Mouse (Mus musculus) urinary bladder, adult 2 months (tissue): ENCODE results near the gene Phex. TPM values are rescaled to one million over a fixed set of nuclear protein-coding genes. Genes with fewer than 3 reads are reported as not detected.

Source experiments
- DNase-seq: peaks from one replicate; pipeline ENCODE4 v3.0.0; 2022; ENCODE audit warnings: low spot score
- polyA plus RNA-seq: library from polyadenylated mRNA; depleted of rRNA; stranded (reverse); fragments of >200 nt; gene quantifications from 2 replicates; pipeline ENCODE4 v1.2.3, GENCODE M21; 2012; rRNA removed

Phex gene
- polyA plus RNA-seq, 1 experiment, result 0.04 TPM

DNA sequence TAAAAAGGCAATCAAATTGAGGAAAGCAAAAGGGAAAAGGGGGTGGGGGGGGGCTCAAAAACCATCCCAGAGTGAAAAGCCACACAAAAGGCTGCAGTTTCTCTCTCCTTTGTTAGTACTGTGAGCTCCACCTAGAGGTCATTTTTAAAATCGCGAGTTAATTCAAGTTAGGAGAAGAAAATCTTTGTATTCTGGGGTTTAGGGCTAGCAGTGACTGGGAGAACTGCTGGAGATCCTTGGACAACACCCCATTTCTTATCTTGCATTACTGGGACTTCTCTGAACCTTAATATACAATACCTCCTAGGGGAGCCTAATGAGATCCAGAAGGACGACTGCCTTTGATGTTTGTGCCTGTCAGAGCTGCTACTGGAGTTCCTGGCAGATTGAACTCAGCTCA is 107.7 kb downstream of the Phex start:
- DNase-seq, result no peak

DNA sequence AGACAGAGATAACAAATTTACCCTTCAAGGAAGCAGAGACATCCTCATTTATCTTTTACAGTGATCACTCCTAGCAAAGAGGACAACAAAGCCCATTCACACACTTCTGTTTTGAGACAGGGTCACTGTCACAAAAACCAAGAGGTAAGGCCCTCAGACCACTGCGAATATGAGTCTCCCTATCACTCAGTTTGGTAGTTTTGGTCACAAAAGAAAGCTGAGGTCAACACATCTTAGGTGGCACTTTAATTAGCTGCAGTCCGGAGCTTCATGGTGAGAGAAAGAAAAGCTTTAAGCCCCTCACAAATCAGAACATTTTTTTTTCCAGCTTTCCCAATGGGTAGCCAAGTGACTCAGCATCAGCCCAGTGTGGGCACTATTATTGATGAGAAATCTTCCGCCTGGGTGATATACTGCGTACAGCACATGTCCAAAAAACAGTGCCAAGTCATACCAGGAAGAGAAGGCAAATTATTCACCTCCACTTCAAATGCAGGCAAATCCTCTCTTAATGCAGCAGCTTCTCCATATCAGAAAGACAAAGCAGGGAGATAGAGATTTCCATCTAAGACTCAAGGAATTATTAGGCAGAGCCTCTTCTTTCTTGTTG is 108.2 kb downstream of the Phex start:
- DNase-seq, result no peak

DNA sequence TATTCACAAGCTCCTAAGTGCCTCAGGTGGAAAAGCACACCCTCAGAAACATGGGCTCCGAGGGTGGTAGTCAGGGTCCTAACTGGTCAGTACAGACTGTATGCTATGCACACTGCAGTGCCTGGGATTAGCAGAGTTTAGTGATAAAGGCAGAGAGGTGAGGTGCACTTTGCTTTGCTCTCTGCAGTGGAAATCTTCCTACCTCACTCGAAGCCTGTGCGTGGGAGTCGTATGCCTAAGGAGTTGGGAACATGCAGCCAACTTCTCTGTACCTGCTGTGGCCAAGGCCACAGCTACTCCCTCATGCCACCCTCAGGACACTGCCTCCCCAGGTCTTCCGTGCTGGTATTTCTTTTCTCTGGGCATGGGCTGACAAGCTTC is 109.3 kb downstream of the Phex start:
- no peak for DNase-seq

DNA sequence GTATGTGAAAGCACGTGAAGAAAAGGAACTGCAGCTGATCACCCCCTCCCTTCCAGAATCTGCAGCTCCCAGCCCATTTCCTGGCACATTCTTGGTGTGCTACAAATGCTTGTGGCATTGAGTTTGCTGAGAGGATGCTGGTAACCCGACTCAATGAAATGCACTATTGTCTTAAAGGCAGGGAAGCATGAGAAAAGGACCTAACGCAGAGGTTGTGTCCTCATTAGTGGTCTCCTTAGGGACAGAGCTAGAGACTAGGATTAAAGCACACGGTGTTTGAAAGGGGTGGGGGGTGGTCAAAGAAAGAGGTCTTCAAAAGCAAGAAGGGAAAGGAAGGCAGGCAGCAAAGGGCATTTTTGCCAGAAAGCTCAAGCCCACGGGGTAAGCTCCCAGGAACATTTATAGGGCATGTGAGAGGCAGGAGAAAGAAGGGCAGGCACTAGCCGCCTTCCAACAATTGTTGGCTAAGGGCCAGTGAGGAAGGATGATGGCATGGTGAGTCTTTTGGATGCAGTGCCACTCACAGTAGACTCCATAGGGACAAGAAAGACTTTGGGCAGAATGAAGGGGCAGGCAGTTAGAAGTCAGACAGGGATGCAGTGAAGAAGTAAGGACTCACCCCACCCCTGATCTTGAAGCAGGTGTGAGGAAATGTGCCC is 109.8 kb downstream of the Phex start:
- no peak for DNase-seq

DNA sequence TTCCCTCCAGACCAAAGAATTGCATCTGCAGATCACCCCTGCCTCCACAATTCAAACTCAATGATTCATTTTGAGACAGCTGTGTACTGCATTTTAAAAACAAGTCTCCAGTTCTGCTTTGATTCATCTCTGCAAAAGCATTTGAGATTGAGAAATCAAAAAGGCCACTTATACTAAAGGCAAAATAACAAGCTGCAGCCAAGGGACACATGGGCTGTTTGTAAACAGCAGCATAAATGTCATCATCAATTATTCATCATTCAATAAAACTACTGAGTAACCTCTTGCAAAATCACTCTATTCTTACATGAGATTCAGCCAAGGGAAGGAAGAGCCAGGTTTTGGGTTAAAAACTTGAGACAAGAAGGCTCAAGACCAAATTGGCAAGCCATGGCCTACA is 122.7 kb downstream of the Phex start:
- no peak for DNase-seq

DNA sequence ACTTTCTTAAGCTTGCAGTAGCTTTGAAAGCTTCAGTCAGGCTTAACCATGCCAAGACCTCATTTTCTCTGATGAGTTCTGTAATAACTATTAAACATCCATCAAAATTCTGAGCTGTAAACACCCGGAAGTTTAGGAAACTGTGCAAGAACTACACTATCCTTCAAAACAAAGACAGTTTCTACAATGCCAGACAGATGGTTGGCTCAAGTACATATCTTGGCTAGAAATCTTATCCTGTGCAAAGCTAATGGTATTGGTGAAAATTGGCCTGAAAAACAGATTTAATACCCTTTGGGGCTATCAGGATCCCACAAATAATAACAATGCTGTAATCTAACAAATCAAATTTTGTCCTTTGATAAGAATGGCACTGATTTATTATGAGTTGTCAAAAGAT is 138.5 kb downstream of the Phex start:
- no peak for DNase-seq

DNA sequence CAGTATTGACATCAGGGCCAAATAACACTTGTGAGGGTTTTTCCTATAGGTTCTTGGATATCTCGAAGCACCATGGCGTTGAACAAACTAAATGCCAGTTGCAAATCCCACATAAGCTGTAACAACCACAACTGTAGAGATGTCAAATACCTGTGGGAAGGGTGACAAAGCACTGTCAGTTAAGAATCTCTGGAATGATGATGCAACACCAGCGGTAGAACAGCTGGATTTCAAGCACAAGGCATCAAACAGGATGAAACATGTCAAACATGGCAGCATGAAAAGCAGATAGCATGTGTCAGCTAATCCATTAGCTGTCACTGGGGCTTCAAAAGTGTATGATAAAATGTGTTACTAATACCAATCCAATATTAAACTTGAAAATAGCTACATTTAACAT is 141.8 kb downstream of the Phex start:
- no peak for DNase-seq

DNA sequence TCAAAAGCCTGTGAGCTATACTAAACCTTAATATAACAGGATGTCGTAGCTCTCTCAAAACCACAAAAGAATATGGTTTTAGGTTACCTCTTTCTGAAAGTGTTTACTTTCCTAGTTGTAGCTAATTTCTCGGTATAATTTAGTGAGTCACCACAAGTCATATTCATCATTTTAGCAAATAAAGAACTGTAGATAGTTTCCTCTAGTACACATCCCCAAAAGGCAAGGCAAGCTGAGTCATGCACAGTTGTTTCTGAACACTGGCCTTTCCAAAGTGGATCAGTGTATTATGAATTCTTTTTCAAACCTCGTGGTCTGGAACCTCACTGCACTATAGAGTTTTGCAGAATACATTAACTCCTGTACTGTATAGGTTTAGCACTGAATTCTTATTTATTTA is 143.5 kb downstream of the Phex start:
- DNase-seq, result no peak

DNA sequence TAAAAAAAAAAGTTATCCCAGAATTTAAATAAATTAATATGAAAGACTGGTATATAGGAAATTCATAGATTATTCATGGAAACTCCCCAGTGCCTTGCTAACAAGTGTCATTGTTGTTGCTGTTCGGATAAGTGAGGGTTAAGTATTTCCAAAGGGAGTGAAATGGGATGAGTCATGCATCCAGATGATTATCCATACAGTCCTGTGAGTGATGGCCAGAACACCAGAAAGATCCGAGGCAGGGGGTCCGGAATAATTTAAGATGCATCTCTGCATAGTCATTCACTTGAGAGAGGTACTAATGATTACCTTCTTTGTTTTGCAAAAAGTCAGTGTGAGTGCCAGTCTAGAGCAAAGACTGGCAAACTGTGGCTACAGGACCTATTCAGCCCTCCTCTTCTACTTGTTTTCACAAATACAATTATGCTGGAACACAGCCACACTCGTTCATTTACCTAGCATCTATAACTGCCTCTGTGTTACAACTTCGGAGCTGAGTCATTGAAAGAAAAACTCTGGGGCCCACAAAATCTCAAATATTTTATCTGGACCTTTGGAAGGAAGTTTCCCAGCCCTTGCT is 145.3 kb downstream of the Phex start:
- no peak for DNase-seq

DNA sequence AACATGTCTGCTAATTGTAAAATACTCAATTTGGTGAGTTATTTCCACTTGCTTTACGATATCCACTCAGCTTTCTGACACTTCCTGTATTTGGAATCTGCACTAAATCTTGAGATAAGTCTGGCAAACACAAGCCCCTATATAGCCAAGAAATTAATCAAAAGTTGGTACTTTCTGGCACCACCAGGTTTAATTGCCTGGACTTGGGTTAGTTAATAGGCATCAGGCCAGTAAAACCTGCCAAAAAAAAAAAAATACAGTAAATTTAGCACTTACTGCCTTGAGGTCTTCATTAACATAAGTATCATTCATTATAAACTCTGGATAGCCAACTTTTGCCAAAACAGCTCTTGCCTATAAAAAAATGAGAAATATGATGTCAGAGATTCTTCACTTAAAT is 147.0 kb downstream of the Phex start:
- no peak for DNase-seq

DNA sequence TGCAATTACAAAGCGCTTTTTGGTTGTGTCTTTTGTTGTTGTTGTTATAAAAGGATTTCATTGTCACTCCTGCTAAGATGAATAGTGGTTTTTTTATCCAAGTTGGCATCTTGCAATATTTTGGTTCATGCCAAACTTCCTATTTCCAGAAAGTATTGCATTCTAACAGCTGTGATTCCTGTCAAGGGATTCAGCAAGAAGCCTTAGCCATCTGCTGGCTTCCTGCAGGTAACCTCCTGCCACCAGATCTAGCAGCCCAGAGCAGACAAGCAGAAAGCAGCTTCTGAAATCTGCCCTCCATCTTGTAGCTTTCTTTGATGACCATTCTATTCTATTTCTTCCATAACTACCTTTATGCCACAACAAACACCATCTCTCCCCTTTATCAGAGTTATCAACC is 212.4 kb downstream of the Phex start:
- no peak for DNase-seq

DNA sequence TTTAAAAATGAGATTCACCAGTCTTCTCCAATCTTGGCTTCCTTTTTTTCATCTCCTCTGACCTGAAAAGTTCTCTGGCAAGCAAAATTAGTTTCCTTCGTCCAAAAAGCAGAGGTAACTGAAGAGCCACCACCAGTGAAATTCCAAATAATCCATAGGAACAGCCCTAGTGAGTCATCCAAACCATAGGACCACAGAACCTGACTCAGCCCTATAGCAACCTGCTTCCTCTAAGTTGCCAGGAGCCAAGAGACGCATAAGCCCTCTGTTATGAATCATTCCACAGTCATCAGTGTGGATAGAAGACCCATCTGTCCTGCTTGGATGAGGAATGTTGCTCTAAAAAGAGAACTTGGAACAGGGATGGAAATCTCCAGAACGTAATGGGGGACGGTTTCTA is 230.9 kb downstream of the Phex start:
- no peak for DNase-seq

DNA sequence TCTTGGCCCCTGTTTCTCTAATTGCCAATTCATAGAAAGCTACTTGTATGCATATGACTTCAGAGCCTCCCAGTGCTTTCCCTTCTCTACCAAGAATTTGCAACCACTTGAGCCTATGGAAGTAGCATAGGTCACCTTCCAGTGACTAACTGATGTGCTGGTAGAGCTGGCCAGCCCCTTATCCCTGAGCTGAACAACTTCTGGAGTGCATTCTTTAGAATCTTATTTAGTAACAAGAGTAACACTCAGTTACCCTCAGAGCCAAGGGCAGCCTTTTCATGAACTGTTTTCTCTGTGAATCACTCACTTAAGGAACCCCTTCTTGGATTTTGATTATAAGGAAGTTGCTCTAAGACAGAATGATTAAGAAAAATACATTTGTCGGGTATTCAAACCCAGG is 234.3 kb downstream of the Phex start:
- DNase-seq, result no peak

DNA sequence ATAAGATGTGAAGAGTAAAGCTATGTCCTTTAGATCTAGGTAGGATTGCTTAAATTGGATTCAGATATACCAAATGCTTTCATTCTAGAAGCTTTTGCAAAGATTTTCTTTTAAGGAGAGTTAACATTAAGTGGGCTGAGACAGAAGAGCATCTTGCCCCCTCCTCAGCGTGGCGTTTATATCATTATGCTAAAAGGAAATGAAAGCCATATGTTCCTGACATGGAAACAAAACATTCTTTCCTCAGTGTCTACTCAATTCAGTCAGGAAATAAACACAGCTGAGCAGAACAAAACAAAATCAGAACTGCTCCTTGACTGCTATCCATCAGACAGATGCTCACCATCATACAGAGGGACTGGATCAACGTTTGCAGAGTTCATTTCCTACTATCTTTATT is 251.0 kb downstream of the Phex start:
- no peak for DNase-seq

DNA sequence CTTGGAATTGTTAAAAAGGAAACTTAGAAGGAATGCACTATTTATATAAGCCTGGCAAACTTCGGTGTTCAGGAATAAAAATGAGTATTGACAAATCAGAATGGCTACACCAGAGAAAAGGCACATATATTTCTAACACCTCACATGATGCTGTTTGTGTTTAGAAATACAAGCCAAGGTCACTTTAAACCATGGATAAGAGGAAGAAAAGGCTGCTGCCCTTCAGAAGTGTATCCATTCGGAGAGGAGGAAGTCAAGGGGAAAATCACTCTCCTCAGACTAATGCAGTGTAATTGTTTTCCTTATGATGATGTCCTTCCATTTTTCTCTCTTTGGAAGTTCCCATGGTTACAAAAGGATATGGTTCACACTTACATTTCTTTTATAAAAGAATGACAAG is 251.7 kb downstream of the Phex start:
- DNase-seq, result no peak

DNA sequence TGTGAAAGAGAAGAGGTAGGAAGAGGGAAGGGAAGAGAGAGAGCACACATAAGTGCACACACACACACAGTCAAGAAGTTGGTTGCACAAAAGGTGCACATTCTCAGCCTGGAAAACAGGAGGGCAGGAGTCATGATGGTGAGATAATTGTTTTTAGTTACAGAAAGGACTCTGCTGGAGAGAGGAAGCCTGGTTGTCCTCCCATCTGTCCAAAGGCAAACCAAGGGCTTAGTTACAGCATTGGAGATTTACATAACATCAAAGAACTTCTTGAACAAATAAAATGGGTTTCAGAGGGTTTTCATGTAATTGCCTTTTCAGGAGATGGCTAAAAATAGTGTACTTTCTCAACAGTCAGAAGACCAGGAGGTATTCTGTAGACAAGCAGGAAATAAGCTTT is 270.4 kb downstream of the Phex start:
- no peak for DNase-seq

DNA sequence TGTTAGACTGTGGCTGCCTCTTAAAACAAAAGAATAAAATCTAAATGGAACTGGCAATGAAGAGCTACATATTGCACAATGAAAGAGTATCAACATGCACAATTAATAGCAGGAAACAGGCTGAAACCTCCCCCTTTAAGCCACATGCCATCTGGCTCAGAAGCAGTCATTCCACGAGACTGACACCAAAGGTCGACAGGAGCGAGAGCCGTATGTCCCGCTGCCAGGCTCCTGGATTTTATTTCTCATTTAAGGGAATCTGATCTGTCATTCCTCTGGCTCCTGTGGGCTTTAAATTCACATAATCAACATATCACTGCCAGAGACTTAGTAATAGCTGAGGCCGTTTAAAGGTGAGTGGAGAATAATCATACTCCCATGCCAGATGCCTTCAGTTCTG is 275.5 kb downstream of the Phex start:
- no peak for DNase-seq

Other genes with a start within 250 kb of the Phex start
- 17.2 and 21.2 TPM in 2 replicates for gene Sms, start 77.0 kb upstream of the Phex start, polyA plus RNA-seq
- gene Yy2, start 153.7 kb upstream of the Phex start, polyA plus RNA-seq, result 1.3 and 1.6 TPM in 2 replicates
- 14.5 and 15.8 TPM in 2 replicates for gene Mbtps2, start 183.4 kb upstream of the Phex start, polyA plus RNA-seq